Mouse (Mus musculus) midbrain, embryonic 12.5 days (tissue): ENCODE measurements at regions not wholly inside any gene's neighbourhood (a gene's known extent, or its start where the extent isn't known, plus 50 kb on each side); places are given as distances from the start of the nearest gene placed in this dataset. TPM values are rescaled to one million over a fixed set of nuclear protein-coding genes. Genes with fewer than 3 reads are reported as not detected.

Experiments used
- microRNA-seq: library from miRNA; unstranded; fragments of <30 nt; microRNA quantifications from one replicate; pipeline ENCODE4, GENCODE M21; 2017

Small RNA genes in the stretch of these regions (microRNA-seq; reads per million reads assigned to microRNA genes)
- not detected for gene Gm27430
